Mouse (Mus musculus) layer of hippocampus, adult 6 months (tissue): ENCODE data around the gene Rnase12. TPM values are rescaled to one million over a fixed set of nuclear protein-coding genes. Genes with fewer than 3 reads are reported as not detected.

Experiments used
- long read RNA-seq, 2 experiments: library from polyadenylated mRNA; unstranded; transcript quantifications; one replicate each; pipeline ENCODE4 v2.0.0; 2019 to 2020
- polyA plus RNA-seq: library from polyadenylated mRNA; unstranded; fragments of <200 nt; fragmentation: Nextera tagmentation; gene quantifications from 2 replicates; pipeline ENCODE4 v1.2.3, GENCODE M21; 2021

The Rnase12 gene
- 0.23 TPM in 1 of 2 replicates, not detected in the other for polyA plus RNA-seq
- long read RNA-seq, experiment 1: 0 reads
- long read RNA-seq, experiment 2: 0 reads

GRCm38 (mm10) chr14:51057401-51057831 lies at the start of gene Rnase12:
Rnase12 (minus strand) TSS chr14:51057661.

DNA sequence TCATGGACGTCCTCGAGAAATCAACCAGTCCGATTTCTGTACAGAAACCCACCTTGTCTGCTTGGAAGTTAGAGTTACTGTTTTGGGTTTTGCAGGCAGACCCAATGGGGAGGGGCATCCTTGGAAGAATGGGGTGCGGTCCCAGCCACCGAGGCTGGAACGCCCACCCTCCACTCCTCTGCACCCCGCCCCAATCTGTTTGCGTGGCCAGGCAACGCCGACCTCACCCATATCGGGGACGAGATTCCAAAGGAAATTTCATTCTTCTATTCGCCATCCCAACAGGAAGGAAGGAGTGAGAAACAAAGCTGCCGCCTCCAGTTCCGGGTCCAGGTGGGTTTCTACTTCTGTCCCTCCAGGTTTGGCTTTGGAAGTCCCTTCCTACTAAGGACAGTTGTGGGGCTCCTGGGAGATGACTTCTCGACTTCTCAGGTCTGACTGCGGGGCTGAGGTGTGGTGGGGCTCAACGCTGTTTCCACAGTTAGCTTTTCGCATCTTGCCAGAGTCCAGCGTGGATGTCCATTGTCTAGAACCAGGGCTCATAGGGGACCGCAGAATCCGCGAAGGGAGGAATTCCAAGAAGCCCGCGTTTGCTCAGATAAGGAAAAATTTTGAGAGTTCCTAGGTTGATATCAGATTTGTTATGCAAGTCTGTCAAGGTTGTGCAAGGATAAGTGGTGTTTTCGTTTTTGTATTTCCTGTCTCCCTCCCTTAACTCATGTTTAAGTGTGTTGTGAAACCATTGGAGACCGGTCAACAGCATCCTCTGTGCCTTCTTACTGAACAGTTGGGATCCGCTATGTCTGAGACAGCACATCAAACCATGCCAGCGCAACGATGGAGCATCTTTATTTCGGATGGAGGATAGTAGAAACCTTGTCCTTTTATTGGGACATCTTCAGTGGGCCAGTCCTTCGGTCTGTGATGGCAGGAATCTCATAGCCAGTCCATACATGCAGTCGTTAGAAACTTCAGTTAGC lies 33.8 kb upstream of the Rnase12 start, which contains the start of the genes Rnase4 and Ang:
Gene Rnase4, plus strand, starts transcription at position 157 of the 980 bp plus-strand sequence.
Gene Ang, plus strand, starts transcription at position 230 of the 980 bp plus-strand sequence.

GRCm38 (mm10) chr14:51074335-51074734 lies 16.9 kb upstream of the Rnase12 start, which contains the start of gene Olfr750:
Olfr750 (minus strand) TSS chr14:51074435.

DNA sequence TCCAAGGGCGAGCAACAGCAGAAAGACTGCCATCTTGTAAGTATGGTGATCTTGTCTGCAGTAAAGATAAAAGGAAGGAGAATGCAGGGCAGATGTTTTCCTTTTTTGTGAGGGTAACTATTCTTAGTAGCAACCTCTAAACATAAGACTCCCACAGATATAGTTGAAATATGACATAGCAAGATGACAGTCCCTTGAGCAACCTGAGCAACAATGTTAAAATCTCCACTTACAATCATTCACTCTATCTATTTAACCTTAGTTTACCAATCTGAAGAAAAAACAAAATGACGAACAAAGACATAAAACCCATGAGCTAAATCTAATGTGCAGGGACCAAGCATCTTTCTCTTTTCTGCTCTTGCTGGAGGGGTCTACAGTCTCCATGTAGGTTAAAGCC lies 7.4 kb downstream of the Rnase12 start, which contains the start of gene Rnase11:
Gene Rnase11, minus strand, starts transcription at position 101 of the 400 bp plus-strand sequence.

DNA sequence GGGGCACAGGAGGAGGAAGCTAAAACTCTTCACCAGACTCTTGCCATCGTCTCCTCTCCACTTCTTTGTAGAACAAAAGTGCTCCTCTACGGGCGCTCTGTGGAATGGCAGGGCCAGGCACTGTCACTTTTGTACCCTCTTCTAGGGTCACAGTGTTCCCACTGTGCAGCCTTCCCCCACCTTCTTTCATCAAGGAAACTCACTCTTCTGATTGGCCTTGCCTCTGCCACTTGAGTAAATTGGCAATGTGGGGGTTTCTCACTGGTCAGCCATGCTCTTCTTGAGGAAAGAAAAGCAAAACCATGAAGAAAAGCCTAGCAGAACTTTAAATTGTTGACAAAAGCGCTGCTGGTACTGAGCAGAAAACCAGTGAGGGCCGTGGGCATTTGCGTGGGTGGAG lies 15.7 kb downstream of the Rnase12 start, which contains the start of gene Rnase9:
Gene Rnase9, minus strand, starts transcription at position 101 of the 400 bp plus-strand sequence.

GRCm38 (mm10) chr14:51007152-51007801 lies 50.2 kb downstream of the Rnase12 start, which contains the start of gene Rnase10:
Rnase10 (plus strand) TSS chr14:51007751.

Other genes starting within 250 kb of the Rnase12 start
- not detected in 2 replicates for gene Ccnb1ip1, start 249.9 kb downstream of the Rnase12 start, polyA plus RNA-seq
- 24.4 and 27.2 TPM in 2 replicates for gene Parp2, start 249.8 kb downstream of the Rnase12 start, polyA plus RNA-seq
- 1.2 and 2.4 TPM in 2 replicates for gene Tep1, start 187.1 kb downstream of the Rnase12 start, polyA plus RNA-seq
- 0.19 and 0.49 TPM in 2 replicates for gene Klhl33, start 160.2 kb downstream of the Rnase12 start, polyA plus RNA-seq
- 75.5 and 79.0 TPM in 2 replicates for gene Osgep, start 132.8 kb downstream of the Rnase12 start, polyA plus RNA-seq
- gene Apex1, start 132.7 kb downstream of the Rnase12 start, polyA plus RNA-seq: 86.9 and 97.4 TPM in 2 replicates
- 65.9 and 75.6 TPM in 2 replicates for gene Pip4p1, start 126.8 kb downstream of the Rnase12 start, polyA plus RNA-seq
- 9.8 and 10.9 TPM in 2 replicates for gene Pnp, start 126.6 kb downstream of the Rnase12 start, polyA plus RNA-seq
- not detected in 2 replicates for gene Gm49342, start 113.1 kb downstream of the Rnase12 start, polyA plus RNA-seq
- gene Pnp2, start 101.7 kb downstream of the Rnase12 start, polyA plus RNA-seq: 1.2 and 2.4 TPM in 2 replicates
- 0.11 and 0.23 TPM in 2 replicates for gene Rnase10, start 49.9 kb downstream of the Rnase12 start, polyA plus RNA-seq
- not detected in 2 replicates for gene Rnase9, start 15.8 kb downstream of the Rnase12 start, polyA plus RNA-seq
- gene Rnase11, start 7.5 kb downstream of the Rnase12 start, polyA plus RNA-seq: not detected in 2 replicates
- gene Olfr750, start 16.8 kb upstream of the Rnase12 start, polyA plus RNA-seq: not detected in 2 replicates
- gene Rnase4, start 33.4 kb upstream of the Rnase12 start, polyA plus RNA-seq: 17.8 and 18.4 TPM in 2 replicates
- 4.1 and 4.4 TPM in 2 replicates for gene Ang, start 33.5 kb upstream of the Rnase12 start, polyA plus RNA-seq
- gene Eddm3b, start 56.8 kb upstream of the Rnase12 start, polyA plus RNA-seq: not detected in 2 replicates
- 0.39 and 1.0 TPM in 2 replicates for gene Rnase6, start 66.2 kb upstream of the Rnase12 start, polyA plus RNA-seq
- 2.7 and 2.9 TPM in 2 replicates for gene Rnase1, start 89.1 kb upstream of the Rnase12 start, polyA plus RNA-seq
- gene Rnase2b, start 104.6 kb upstream of the Rnase12 start, polyA plus RNA-seq: not detected in 2 replicates
- gene Ang2, start 141.5 kb upstream of the Rnase12 start, polyA plus RNA-seq: not detected in 2 replicates
- gene Ear14, start 145.7 kb upstream of the Rnase12 start, polyA plus RNA-seq: not detected in 2 replicates
- gene Rnase2a, start 198.5 kb upstream of the Rnase12 start, polyA plus RNA-seq: not detected in 2 replicates